Comparison of ENCODE assay signal across 17 mouse cellular contexts in genomic region chr1:192604413-192604812, GRCm38 (mm10).
DNase-seq lines count a peak whose midpoint lies in the region; ATAC-seq and TF ChIP-seq lines count a peak whose summit lies in the region.
"Had no signal": no experiment of that assay in that cellular context is flagged by ENCODE, and none has a peak within 500 bp of the region (broad histone marks: within the 10 kb centered on the region; RNA-seq: fewer than 3 reads in every experiment).

No protein-coding gene starts in this region.

- 25% methylated on average over 5 of the region's 5 CpGs for WGBS in hindbrain, postnatal 0 days
- WGBS in hindbrain, embryonic 13.5 days, result 37% methylated on average over 5 of the region's 5 CpGs
- 38% methylated on average over 5 of the region's 5 CpGs for WGBS in limb, embryonic 13.5 days

- no peak overlapping the region for H3K9ac ChIP-seq in hindbrain, postnatal 0 days (replicated peaks; ENCODE audit: low read length)
- no peak overlapping the region for H3K9ac ChIP-seq in hindbrain, embryonic 13.5 days
- no peak overlapping the region for H3K9ac ChIP-seq in limb, embryonic 13.5 days
- H3K9ac ChIP-seq: embryonic facial prominence, embryonic 13.5 days; liver, embryonic 13.5 days; stomach, embryonic 15.5 days had no signal

- no peak overlapping the region for H3K4me2 ChIP-seq in hindbrain, postnatal 0 days (ENCODE audit: low read depth, low read length)
- no peak overlapping the region for H3K4me2 ChIP-seq in hindbrain, embryonic 13.5 days
- no peak overlapping the region for H3K4me2 ChIP-seq in limb, embryonic 13.5 days (replicated peaks)
- H3K4me2 ChIP-seq: embryonic facial prominence, embryonic 13.5 days; liver, embryonic 13.5 days; stomach, embryonic 15.5 days had no signal

- TF ChIP-seq CTCF in hindbrain, postnatal 0 days (IDR thresholded peaks at IDR 0.05; ENCODE audit: low read depth), result no peak
- no peak for TF ChIP-seq CTCF in brain, embryonic 14.5 days (IDR thresholded peaks at IDR 0.05; ENCODE audit: borderline replicate concordance, extremely low read depth, insufficient read depth, insufficient read length)

- H3K4me1 ChIP-seq in hindbrain, postnatal 0 days (ENCODE audit: insufficient read depth, low read length), result 0 out of 2 replicates have a peak, but pooled peaks cover 3% of the 10 kb centered on the region
- peaks cover 13% of the 10 kb centered on the region for H3K4me1 ChIP-seq in hindbrain, embryonic 13.5 days (replicated peaks)
- H3K4me1 ChIP-seq in limb, embryonic 13.5 days, result peaks cover 13% of the 10 kb centered on the region
- H3K4me1 ChIP-seq: liver, embryonic 13.5 days had no signal

- no peaks in the 10 kb centered on the region for H3K27me3 ChIP-seq in hindbrain, postnatal 0 days (ENCODE audit: insufficient read depth, low read length)
- H3K27me3 ChIP-seq in hindbrain, embryonic 13.5 days, result no peaks in the 10 kb centered on the region
- H3K27me3 ChIP-seq in limb, embryonic 13.5 days, result no peaks in the 10 kb centered on the region
- H3K27me3 ChIP-seq: embryonic facial prominence, embryonic 13.5 days; liver, embryonic 13.5 days; stomach, embryonic 15.5 days had no signal

- DNase-seq in hindbrain, postnatal 0 days (ENCODE audit: low spot score), result peak; percentile 20
- peak; percentile 9 for DNase-seq in MN1 (ENCODE audit: low spot score)
- peak; percentile 35 for DNase-seq in brain, embryonic 14.5 days (ENCODE audit: low read depth)
- DNase-seq in gastrocnemius, adult 18-20 months (ENCODE audit: low spot score), result no peak
- DNase-seq in kidney, adult 8-10 months, result no peak
- DNase-seq: cerebellum, postnatal 10 days; gastrocnemius, postnatal 10 days; heart, postnatal 14 days; layer of hippocampus, postnatal 36 days; liver, embryonic 13.5 days; thymus, adult 2 months had no signal

- H3K4me3 ChIP-seq in hindbrain, postnatal 0 days (ENCODE audit: low read length), result no peak overlapping the region
- no peak overlapping the region for H3K4me3 ChIP-seq in hindbrain, embryonic 13.5 days
- H3K4me3 ChIP-seq in limb, embryonic 13.5 days, result no peak overlapping the region
- H3K4me3 ChIP-seq: embryonic facial prominence, embryonic 13.5 days; liver, embryonic 13.5 days; myocyte; stomach, embryonic 15.5 days had no signal

- H3K9me3 ChIP-seq in hindbrain, postnatal 0 days (ENCODE audit: low read length), result no peaks in the 10 kb centered on the region
- no peaks in the 10 kb centered on the region for H3K9me3 ChIP-seq in hindbrain, embryonic 13.5 days
- no peaks in the 10 kb centered on the region for H3K9me3 ChIP-seq in limb, embryonic 13.5 days
- H3K9me3 ChIP-seq: embryonic facial prominence, embryonic 13.5 days; liver, embryonic 13.5 days; stomach, embryonic 15.5 days had no signal

- no peak overlapping the region for H3K27ac ChIP-seq in hindbrain, postnatal 0 days
- H3K27ac ChIP-seq in hindbrain, embryonic 13.5 days, result no peak overlapping the region
- no peak overlapping the region for H3K27ac ChIP-seq in limb, embryonic 13.5 days
- H3K27ac ChIP-seq: embryonic facial prominence, embryonic 13.5 days; liver, embryonic 13.5 days; stomach, embryonic 15.5 days had no signal

- no peak for TF ChIP-seq POLR2A in brain, embryonic 14.5 days (IDR thresholded peaks at IDR 0.05; ENCODE audit: borderline replicate concordance, extremely low read depth, insufficient read depth, insufficient read length, poor library complexity, severe bottlenecking)

- H3K36me3 ChIP-seq in hindbrain, postnatal 0 days (ENCODE audit: insufficient read depth, low read length), result no peaks in the 10 kb centered on the region
- no peaks in the 10 kb centered on the region for H3K36me3 ChIP-seq in hindbrain, embryonic 13.5 days
- no peaks in the 10 kb centered on the region for H3K36me3 ChIP-seq in limb, embryonic 13.5 days
- H3K36me3 ChIP-seq: embryonic facial prominence, embryonic 13.5 days; liver, embryonic 13.5 days; stomach, embryonic 15.5 days had no signal

- ATAC-seq in hindbrain, postnatal 0 days, result no peak
- no peak for ATAC-seq in hindbrain, embryonic 13.5 days (ENCODE audit: low FRiP score)
- 0 out of 2 replicates have a peak, but pooled peaks have one; percentile 41 for ATAC-seq in limb, embryonic 13.5 days (ENCODE audit: low FRiP score, low read depth)
- ATAC-seq: lung, postnatal 0 days had no signal

Comparison
In these comparisons a context has a peak if more than half of its experiments do, and no peak if none do; other contexts are left out.
1. DNase-seq: peak in hindbrain, postnatal 0 days (single experiment), MN1 (single experiment) and brain, embryonic 14.5 days (single experiment); none in gastrocnemius, adult 18-20 months (single experiment) and kidney, adult 8-10 months (0 of 2).